Mouse (Mus musculus): ENCODE measurements at regions not wholly inside any gene's neighbourhood (a gene's known extent, or its start where the extent isn't known, plus 50 kb on each side); places are given as distances from the start of the nearest gene placed in this dataset.

- no peak for DNase-seq (ENCODE audit: low spot score in 2 of 2)
Observed at GRCm38 (mm10) chr6:102977122-102977521, 404.2 kb upstream of the Cntn3 start.

- DNase-seq (ENCODE audit: low spot score in 2 of 2): no peak
Observed at GRCm38 (mm10) chr6:103023326-103023725, 450.4 kb upstream of the Cntn3 start.

GRCm38 (mm10) chr6:103024006-103024405 lies 451.1 kb upstream of the Cntn3 start:
- no peak for DNase-seq (ENCODE audit: low spot score in 2 of 2)

GRCm38 (mm10) chr6:103028150-103028549 lies 455.2 kb upstream of the Cntn3 start:
- DNase-seq (ENCODE audit: low spot score in 2 of 2): peak; percentile 3 to 4

- no peak for DNase-seq (ENCODE audit: low spot score in 2 of 2)
Observed at GRCm38 (mm10) chr6:103033418-103033817, 460.5 kb upstream of the Cntn3 start.

GRCm38 (mm10) chr6:103033919-103034318 lies 461.0 kb upstream of the Cntn3 start:
- no peak for DNase-seq (ENCODE audit: low spot score in 2 of 2)

- no peak for DNase-seq (ENCODE audit: low spot score in 2 of 2)
Observed at GRCm38 (mm10) chr6:103060591-103060990, 449.8 kb upstream of the Chl1 start.

GRCm38 (mm10) chr6:103106189-103106588 lies 404.2 kb upstream of the Chl1 start:
- DNase-seq (ENCODE audit: low spot score in 2 of 2): no peak

GRCm38 (mm10) chr6:103119537-103119936 lies 390.8 kb upstream of the Chl1 start:
- no peak for DNase-seq (ENCODE audit: low spot score in 2 of 2)

GRCm38 (mm10) chr6:103140851-103141250 lies 369.5 kb upstream of the Chl1 start:
- DNase-seq (ENCODE audit: low spot score in 2 of 2): no peak

- DNase-seq (ENCODE audit: low spot score in 2 of 2): no peak
Observed at GRCm38 (mm10) chr6:103177851-103178250, 332.5 kb upstream of the Chl1 start.

GRCm38 (mm10) chr6:103183355-103183754 lies 327.0 kb upstream of the Chl1 start:
- DNase-seq (ENCODE audit: low spot score in 2 of 2): no peak

- DNase-seq (ENCODE audit: low spot score in 2 of 2): no peak
Observed at GRCm38 (mm10) chr6:103196838-103197237, 313.5 kb upstream of the Chl1 start.

- DNase-seq (ENCODE audit: low spot score in 2 of 2): no peak
Observed at GRCm38 (mm10) chr6:103201605-103202004, 308.8 kb upstream of the Chl1 start.

DNA sequence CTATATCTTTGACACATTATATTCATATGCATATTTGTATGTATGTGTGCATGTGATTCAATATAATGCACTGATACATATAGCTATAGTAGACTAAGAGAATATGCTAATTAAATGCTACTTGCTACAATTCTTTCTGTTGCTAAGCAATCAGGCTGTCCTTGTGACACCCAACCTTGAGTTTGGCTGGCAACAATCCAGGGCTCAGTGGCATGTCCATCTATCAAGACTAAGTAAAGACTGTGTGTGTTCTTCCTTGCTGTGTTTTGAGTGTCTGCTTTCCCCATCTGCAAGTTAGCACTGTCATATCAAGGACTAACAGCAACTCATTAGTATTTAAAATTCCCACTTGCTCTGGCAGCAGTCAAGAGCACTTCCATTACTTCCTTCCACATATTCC lies 301.2 kb upstream of the Chl1 start:
- DNase-seq (ENCODE audit: low spot score in 2 of 2): no peak

DNA sequence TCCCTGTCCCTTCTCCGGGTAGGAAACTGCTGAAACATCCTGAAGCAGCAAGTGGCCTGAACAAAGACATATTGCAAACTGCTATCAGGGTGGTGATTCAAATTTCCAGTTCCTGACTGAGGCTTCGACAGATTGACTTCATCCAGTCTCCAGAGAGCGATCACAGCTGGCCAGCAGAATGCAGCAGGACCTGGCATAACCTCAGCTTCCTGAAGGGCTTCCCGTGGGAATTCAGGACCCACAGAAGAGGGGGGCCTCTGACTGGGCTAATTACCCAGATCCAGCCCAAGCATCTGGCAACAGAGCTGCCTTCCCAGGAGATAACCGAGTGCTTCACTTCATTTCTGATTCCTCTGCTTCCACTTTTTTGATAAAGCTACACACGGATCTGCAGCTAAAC lies 297.2 kb upstream of the Chl1 start:
- no peak for DNase-seq (ENCODE audit: low spot score in 2 of 2)

GRCm38 (mm10) chr6:103236896-103237295 lies 273.5 kb upstream of the Chl1 start:
- DNase-seq (ENCODE audit: low spot score in 2 of 2): no peak

DNA sequence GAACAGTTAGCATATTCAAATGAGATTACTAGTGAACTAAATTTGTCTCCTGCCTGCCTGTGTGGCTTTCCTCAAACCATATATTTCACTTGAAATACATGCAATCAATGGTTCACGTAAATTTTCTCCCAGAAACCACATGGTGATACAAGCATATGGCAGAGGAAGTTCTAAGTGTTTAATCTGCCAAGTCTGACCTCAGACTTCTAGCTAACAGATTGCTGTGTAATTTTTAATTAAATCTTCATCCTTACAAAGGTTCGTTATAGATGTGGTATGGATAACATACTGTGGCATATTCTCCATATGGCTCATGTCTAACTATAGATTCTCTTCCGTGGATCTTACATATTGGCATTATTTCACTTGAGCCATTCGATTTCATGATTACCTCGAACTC lies 241.4 kb upstream of the Chl1 start:
- DNase-seq (ENCODE audit: low spot score in 2 of 2): no peak

DNA sequence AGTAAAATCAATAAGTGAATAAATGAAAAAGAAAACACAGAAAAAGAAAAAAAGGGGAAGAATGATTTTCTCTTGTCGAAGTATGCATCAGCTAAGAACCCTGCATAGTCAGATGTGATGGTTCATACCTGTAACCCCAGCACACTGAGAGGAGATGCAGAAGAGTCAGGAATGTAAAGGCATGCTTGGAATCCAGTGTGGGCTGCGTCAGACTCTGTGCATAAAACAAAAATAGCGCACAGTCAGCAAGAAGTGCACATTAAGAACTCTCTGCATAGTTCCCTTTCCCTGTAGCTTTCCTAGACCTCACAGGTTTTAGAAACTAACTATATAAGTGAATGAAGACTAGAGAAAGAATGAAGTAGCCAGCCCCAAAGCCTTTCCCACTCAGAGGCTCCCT lies 238.2 kb upstream of the Chl1 start:
- DNase-seq (ENCODE audit: low spot score in 2 of 2): no peak

- no peak for DNase-seq (ENCODE audit: low spot score in 2 of 2)
Observed at GRCm38 (mm10) chr6:103275071-103275470, 235.3 kb upstream of the Chl1 start.

GRCm38 (mm10) chr6:103275476-103275875 lies 234.9 kb upstream of the Chl1 start:
- peak in 1 of 2 experiments; percentile 8 for DNase-seq (ENCODE audit: low spot score in 2 of 2)

GRCm38 (mm10) chr6:103296015-103296414 lies 214.4 kb upstream of the Chl1 start:
- no peak for DNase-seq (ENCODE audit: low spot score in 2 of 2)

DNA sequence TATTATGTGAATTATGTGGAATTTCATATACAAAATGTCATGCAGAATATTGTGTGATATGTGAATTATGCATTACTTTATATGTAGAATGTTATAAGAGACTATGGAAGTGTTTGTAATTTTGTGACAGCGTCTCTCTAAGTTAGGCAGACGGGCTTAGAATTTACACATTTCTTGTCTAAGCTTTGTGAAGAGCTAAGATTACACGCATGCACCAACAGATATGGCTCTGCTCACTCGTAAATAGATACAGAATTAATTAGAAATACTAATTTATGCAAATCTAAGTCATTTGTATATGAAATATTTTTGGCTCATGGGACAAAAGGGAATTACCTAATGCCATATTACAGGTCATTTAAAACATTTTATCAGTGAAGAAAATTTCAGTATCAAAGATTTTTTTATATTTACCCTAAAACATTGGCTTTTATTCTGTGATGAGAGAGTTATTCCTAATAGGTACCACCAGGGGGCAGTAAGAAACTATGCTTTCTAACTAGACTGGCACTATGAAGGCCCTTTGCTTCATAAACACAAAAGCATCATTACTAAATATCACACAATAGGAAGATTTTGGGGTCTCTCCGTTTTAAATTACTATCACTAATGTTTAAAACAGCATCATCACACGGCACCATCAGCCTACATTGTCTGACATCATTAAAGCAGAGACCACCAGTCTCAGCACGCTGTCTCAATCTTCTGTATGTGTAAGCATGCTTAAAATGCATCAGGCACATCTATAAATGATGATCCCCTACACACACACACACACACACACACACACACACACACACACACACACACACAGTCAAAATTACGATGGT lies 203.8 kb upstream of the Chl1 start:
- DNase-seq (ENCODE audit: low spot score in 2 of 2): no peak

DNA sequence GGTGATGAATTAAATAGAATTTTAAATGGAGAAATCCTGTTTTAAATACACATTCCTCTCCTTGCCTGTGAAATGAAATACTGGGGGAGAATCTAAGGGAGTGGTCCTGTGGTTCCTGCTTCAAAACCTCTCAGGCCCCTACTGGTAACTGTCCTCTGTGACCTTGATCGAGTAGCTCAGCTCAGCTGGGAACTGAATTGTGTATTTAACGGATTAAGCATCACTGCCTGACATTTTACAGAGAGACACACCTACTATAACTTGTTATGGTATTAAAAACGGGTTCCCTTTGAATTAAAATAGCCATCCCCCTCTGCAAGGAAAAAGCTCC lies 203.2 kb upstream of the Chl1 start:
- no peak for DNase-seq (ENCODE audit: low spot score in 2 of 2)

All from frontal cortex, postnatal 25 days (tissue).